Mouse (Mus musculus): ENCODE data around the gene Orc6.
A peak's percentile ranks its signal among the peaks of the same experiment; 100 is the strongest.

Orc6 gene

DNA sequence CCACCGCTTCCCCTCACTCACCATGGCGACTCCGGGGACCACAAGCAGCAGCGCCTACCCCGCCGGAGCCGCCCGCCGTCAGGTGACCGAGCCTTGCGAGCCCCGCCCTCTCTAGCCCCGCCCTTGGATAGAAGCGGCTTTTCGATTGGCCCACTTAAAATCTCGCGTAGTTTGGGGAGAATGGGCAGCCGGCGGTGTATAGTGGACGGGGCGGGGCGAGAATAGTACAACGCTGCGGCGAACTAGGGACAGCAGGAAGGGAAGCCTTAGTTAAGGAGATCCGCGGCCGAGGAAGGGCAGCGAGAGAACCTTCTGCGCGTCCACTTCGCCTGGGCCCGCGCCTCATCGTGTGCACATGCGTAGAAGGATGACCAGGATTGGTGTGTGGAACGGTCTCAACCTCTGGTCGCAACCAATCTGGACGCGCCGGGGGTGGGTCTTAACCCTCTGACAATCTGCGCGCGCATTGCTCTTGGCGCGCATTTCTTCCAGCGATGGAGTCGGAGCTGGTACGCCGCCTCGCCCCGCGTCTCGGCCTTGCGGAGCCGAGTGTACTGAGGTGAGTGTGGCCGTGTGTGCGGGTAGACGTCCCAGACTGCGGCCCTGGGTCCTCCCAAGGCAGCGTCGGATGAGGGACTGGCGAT, at the start of gene Orc6, which contains the start of gene Vps35:
TSS of gene Orc6 (plus strand) at position 199 of the 644 bp plus-strand sequence.
TSS of gene Vps35 (minus strand) at position 369 of the 644 bp plus-strand sequence.
- peak; percentile 52 for DNase-seq (ENCODE audit: extremely low read depth, low read depth, low spot score)

GRCm38 (mm10) chr8:85286846-85287245, 12.6 kb upstream of the Orc6 start:
- no peak for DNase-seq (ENCODE audit: extremely low read depth, low read depth, low spot score)

GRCm38 (mm10) chr8:85298600-85299433, 615 bp upstream of the Orc6 start:
- DNase-seq (ENCODE audit: extremely low read depth, low read depth, low spot score), result no peak

DNA sequence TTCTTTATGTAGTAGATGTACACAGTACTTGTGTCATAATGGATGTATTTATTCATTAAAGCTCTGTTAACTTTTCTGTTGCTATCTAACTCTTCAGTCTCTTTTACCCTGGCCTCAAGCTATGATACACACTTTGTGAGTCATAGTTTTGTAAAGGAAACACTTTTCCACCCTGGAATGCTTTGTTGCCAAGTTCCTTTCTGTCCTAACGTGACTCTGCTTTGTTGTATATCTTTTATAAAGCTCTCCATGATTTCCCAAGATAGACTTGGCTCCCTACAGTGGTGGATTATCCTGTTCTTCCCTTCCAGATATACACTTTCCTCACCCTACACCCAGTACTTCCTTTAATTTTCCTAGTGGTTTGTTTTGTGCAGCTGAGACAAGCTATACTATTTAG, 2.5 kb downstream of the Orc6 start:
- DNase-seq (ENCODE audit: extremely low read depth, low read depth, low spot score), result peak; percentile 51

- no peak for DNase-seq (ENCODE audit: extremely low read depth, low read depth, low spot score)
These were observed 3.5 kb downstream of the Orc6 start for GRCm38 (mm10) chr8:85302931-85303330.

DNA sequence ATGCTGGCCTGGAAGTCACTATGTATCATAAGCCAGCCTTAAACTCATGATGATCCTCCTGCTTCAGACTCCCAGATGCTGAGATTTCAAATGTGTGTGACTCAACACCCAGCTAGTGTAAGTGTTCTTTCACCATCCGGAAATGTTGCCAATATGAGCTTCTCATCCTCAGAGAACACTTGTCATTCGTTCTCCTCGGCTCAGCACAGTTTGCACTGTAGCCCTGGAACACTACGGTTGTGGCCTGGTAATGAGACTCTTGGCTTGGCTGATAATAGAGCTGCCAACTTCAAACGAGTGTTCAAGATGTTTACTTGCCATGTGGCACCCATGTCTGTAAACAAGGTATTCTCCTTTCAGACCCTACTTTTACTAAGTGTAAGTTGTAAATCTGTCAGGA, 4.1 kb downstream of the Orc6 start:
- DNase-seq (ENCODE audit: extremely low read depth, low read depth, low spot score), result peak; percentile 37

DNA sequence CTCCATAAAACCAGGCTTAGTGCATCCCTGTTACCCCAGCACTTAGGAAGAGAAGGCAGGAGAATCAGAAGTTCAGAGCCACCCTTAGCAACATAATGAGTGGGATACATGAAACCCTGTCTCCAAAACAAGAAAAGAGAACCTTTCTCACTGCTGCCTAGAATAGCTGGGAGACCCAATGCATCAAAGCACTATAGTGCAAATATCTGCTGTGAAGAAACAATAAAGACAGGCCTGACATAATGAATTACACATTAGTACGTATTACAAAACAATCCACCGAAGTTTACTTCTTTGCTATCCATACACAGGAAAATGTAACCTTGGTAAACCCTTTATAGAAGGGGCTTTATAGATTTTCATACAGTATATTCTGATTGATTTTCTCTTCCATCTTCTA, 9.1 kb downstream of the Orc6 start:
- no peak for DNase-seq (ENCODE audit: extremely low read depth, low read depth, low spot score)

DNA sequence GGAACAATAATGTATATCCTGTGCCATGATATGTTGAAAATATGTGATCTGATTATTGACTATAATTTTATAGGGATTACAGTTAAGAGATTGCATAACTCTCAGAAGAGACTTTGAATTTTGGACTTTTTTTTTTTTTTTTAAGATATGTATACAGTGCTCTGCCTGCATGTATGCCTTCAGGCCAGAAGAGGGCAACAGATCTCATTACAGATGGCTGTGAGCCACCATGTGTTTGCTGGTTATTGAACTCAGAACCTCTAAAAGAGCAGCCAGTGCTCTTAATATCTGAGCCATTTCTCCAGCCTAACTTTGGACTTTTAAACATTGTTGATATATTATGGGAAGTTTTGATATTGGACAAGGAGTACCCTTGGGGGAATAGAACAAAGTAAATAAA, 12.3 kb downstream of the Orc6 start:
- DNase-seq (ENCODE audit: extremely low read depth, low read depth, low spot score), result no peak

DNA sequence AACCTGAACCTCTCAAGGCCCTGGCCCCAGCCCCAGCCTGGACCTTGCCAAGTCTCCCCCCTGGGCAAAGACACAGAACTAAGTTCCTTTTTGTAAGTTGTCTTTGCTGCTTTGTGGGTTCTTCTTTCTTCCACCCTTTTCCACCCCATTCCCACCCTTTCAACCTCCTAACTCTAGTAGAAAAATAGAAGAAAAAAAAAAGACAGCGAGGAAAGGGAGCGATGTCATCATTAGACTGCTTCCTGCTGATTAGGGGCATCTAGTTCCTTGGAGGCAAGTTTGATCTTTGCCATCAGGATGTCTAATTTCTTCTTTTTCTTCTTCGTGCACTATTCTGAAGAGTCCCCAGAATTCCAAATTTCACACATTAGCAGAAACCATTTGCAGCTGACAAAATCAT, 13.6 kb downstream of the Orc6 start:
- no peak for DNase-seq (ENCODE audit: extremely low read depth, low read depth, low spot score)

- no peak for DNase-seq (ENCODE audit: extremely low read depth, low read depth, low spot score)
These were observed 19.1 kb downstream of the Orc6 start for GRCm38 (mm10) chr8:85318534-85318933.

GRCm38 (mm10) chr8:85321981-85322380, 22.5 kb downstream of the Orc6 start:
- no peak for DNase-seq (ENCODE audit: extremely low read depth, low read depth, low spot score)

DNA sequence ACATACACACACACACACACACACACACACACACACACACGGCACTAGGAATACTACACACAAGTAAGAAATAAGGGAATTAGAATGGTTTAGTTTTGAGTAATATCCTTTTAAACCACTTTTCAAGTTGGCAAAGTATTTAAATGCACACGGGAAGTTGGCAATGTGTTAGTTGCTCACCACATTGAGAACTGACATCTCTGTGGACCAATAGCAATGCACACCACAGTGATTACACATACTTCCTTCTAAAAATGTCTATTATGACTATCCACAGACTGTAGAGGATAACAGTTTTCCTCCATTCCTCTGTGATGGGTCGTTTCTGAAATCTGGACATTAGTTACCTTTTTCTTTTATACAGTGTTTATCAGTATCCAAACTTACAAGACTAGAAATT, 23.7 kb downstream of the Orc6 start:
- no peak for DNase-seq (ENCODE audit: extremely low read depth, low read depth, low spot score)

DNA sequence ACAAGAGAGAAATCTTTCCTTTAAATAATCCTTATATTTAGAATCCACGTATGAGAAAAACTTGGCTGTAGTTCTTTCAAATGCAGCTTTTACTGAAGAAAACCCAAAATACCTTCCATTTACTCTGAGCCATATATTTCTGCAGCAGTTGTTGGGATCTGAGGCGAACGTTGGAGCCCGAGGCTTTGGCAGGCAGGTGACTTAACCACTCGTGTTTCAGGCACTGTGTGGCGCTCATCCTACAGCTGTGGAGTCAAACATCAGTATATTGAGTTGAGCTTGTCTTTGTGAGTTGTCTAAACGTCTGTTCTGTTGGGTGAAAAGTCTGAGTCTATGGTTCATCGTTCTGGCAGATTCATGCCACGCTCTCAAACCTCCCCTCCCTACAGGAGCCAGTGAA, 27.6 kb downstream of the Orc6 start:
- no peak for DNase-seq (ENCODE audit: extremely low read depth, low read depth, low spot score)

DNA sequence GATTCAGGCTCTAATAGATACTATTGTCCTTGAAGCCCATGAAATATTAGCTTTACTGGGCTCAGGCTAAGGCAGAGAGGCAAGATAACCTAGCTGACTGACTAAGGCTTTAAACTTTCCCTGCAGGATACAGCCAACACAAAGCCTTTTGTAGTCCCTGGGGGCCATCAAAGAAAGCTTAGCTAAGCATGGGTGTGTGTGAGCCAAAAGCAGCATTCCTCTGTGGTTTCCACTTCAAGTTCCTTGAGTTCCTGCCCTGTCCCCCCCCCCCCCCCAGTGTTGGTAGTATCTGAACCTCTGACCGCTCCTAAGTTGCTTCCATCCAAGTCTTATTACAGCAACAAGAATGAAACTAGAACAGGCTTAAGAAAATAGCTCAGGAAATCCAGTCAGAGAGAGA, 30.1 kb downstream of the Orc6 start:
- no peak for DNase-seq (ENCODE audit: extremely low read depth, low read depth, low spot score)

DNA sequence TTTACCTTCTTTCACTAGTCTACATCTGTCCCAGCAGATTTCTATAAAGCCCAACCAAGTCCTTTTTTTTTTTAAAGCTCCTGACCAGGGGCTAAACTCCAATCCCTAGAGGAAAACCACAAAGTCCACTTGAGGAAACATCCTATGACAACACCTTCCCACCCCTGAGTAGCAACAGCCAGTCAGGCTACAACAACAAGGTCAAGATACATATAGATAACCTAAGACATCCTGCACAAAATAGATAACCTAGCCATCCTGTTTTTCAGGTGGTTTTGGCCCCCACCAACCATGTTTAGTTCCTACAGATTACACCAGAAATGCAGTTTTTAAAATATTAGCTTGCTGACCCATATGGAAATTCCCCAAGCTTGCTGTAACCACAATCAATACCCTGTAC, 35.7 kb downstream of the Orc6 start:
- DNase-seq (ENCODE audit: extremely low read depth, low read depth, low spot score), result no peak

DNA sequence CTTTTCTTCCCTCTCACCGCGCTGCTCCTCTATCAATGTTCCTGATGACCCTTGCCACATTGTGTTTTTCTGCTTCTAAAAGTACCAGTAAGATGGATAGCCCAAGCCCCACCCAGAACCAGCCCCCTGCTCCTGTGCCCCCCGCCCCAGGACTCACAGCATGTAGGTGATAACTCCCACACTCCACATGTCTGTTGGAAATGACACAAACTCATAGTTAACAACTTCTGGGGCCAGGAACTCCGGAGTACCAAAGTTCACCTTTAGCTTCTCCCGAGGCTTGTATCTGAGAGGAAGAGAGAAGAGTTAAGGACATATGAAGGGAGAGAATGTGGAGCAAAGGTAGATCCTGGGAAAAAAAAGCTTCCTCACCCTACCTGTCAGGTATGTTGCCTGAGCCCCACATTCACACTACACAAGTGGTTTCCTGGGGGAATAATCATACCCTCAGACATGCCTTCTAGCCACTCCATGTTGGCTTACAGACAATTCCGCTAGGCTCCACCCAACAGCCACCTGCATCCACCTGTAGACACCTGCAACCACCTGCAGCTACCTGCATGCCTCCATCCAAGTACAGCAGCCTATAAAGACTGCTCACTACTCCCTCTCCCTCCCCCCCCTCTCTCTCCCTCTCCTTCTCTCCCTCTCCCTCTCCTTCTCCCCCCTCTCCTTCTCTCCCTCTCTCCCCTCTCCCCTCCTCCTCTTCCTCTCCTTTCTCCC, 36.9 kb downstream of the Orc6 start:
- no peak for DNase-seq (ENCODE audit: extremely low read depth, low read depth, low spot score)

DNA sequence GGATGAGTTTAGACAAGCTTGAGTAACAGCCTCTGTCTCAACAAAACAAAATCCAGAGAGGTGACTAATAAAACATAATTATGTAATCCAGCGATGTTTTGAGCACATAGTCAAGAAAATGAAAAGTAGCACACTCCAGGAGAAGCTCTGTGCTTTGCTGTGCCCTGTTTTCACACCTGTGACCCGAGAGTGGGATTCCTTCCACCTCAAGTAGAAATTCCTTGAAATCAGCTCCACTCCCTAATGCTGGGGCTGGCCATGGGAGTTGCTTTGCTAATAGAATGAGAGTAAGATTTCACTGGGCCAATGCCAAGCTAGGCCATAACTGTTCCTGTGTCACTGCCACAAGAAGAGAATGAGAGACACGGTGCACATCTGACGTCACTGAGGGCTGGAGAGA, 38.2 kb downstream of the Orc6 start:
- no peak for DNase-seq (ENCODE audit: extremely low read depth, low read depth, low spot score)

- peak; percentile 11 for DNase-seq (ENCODE audit: extremely low read depth, low read depth, low spot score)
These were observed 40.6 kb downstream of the Orc6 start for GRCm38 (mm10) chr8:85339871-85340573.

DNA sequence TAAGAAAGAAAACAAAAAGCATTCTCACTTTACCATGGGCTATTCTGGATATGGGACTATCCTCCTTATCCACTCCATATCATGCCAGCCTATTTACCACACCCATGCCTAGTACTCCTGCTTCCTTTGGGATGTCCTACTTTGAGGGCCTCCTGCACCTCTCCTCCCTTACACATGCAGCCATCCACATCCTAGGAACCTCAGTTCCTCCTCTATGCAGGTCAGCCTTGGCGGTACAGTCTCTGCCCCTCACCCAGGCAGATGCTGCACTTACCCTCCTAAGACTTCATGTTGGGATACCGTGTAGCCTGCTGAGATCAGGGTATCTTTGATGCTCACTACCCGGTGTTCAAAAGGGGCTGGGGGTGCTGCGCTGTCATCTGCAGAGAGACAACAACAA, 53.9 kb downstream of the Orc6 start:
- no peak for DNase-seq (ENCODE audit: extremely low read depth, low read depth, low spot score)

Measured in fat pad, adult 2 months (tissue).